19 mouse cellular contexts compared by ENCODE assay signal in the genomic region with DNA sequence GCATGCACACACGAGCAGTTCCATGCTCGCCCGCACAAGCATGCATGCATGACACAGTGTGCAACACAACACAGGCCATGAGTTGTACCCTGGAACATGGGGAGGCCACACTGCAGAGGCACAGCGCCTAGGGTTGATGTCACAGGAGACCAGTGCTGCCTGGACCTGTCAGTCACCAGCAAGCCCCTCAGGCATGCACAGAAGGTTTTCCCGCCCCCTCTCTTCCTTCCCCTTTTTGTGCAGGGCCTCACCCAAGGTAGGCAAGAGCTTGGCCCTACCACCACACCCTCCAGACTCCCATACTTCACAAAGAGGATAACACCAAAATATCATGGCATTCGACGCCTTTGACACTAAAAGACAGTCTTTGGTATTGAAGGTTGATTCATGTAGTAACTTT.
"Had no signal": no experiment of that assay in that cellular context is flagged by ENCODE, and none has a peak within 500 bp of the region (broad histone marks: within the 10 kb centered on the region; RNA-seq: fewer than 3 reads in every experiment).

No protein-coding gene starts in this region.

- H3K9me3 ChIP-seq: limb, embryonic 12.5 days; limb, embryonic 15.5 days; liver, embryonic 13.5 days; neural tube, embryonic 12.5 days; neural tube, embryonic 15.5 days had no signal

- DNase-seq: kidney, adult 8-10 months; kidney, postnatal 14 days; kidney, postnatal 4 days; left cerebral cortex, postnatal 4 days; liver, embryonic 13.5 days; lung, adult 2 months; lung, postnatal 14 days; lung, postnatal 4 days; midbrain, embryonic 14.5 days; right cerebral cortex, adult 18-20 months; right cerebral cortex, postnatal 14 days; right cerebral cortex, postnatal 4 days; thymus, postnatal 25 days had no signal

- H3K4me1 ChIP-seq: limb, embryonic 12.5 days; neural tube, embryonic 12.5 days had no signal

- H3K9ac ChIP-seq: limb, embryonic 12.5 days; limb, embryonic 15.5 days; liver, embryonic 13.5 days; neural tube, embryonic 12.5 days; neural tube, embryonic 15.5 days had no signal

- H3K27ac ChIP-seq: limb, embryonic 12.5 days; limb, embryonic 15.5 days; liver, embryonic 13.5 days; neural tube, embryonic 12.5 days; neural tube, embryonic 15.5 days; stomach, postnatal 0 days had no signal

- H3K4me3 ChIP-seq: limb, embryonic 12.5 days; limb, embryonic 15.5 days; liver, embryonic 13.5 days; neural tube, embryonic 12.5 days; neural tube, embryonic 15.5 days had no signal

- H3K4me2 ChIP-seq: limb, embryonic 12.5 days; limb, embryonic 15.5 days; liver, embryonic 13.5 days; midbrain, embryonic 11.5 days; neural tube, embryonic 12.5 days; neural tube, embryonic 15.5 days had no signal

- H3K36me3 ChIP-seq: limb, embryonic 12.5 days; limb, embryonic 15.5 days; liver, embryonic 13.5 days; neural tube, embryonic 12.5 days; neural tube, embryonic 15.5 days had no signal

- H3K27me3 ChIP-seq: limb, embryonic 15.5 days; liver, embryonic 13.5 days; neural tube, embryonic 15.5 days had no signal
